Mouse (Mus musculus): ENCODE measurements around the gene Gm266. TPM values are rescaled to one million over a fixed set of nuclear protein-coding genes. Genes with fewer than 3 reads are reported as not detected.

The Gm266 gene
- total RNA-seq, 1 experiment from 2014 or later = not detected

DNA sequence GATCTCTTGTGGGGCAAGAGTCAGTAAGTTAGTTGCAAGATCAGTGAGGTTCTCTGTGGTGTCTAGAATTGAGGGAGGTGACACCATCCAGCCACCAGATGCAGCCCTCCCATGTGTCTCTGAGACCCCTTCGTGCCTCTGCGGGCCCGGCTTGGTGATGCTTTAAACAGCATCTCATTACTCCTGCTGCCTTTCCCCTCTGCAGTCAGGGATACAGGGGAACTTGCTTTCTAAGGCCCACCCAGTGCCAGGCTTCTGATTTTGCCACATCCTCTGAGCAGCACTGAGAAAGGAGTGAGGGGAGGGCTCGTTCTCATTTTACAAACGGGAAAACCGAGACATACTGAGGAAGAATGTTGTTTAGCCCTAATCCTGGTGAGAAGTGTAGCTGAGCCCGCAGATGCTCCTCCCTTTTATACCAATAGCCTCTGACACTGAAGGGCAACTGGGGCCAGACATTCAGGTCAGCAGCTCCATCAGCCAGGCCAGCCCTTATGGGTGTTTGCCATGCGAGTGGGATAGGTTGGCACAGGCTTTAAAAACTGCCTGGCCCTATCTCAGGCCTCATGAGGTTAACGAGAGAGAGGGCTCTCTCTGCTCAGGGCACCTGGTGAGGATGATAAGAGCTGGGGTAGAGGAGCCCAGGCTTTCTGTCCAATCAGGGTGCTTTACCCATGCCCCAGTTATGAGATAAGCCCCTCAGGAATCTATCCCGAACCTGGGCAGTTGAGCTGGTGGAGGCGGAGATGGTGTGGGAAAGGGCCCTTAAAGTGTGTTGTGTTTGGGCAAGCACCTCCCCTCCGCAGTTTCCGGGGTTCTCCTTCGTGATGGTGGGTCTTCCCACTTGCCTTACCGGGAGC is 42.4 kb downstream of the Gm266 start:
- no peak for ATAC-seq (replicated peaks; ENCODE audit: insufficient number of reproducible peaks, low FRiP score, low TSS enrichment, poor library complexity, severe bottlenecking)

DNA sequence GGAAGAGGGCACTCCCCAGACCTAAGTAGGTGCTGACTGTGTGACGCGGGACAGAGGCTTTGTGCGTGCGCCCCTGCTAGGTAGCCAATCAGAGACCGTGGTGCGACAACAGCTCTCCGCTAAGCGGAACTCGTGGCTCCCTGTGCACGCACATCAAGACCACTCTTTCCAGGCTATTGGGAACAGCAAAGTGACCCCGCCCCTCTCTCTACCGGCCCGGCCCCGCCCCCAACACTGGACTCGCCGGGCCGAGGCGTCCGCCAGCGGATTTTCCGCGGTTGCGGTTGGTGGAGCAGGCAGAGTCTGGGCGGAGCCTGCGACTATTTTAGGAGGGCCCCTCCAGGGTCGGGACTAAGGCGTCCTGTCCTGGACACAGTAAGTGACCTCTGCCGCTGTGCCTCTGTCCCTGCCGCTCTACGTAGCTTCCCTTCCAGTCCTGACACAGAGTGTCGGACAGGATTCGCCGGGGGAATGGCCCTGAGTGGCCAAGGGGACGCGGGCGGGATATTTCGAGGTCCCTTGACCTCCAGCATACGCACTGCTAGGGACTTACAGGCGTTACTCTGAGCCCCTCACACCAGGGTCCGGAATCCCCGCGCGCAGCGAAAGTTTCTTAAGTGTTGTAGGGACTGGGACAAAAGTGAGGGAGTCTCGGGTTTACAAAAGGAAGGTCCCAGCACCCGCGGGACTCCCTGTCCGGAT is 43.2 kb downstream of the Gm266 start, which contains the start of gene Tnfaip2:
TSS of gene Tnfaip2 (plus strand) at position 161 of the 702 bp plus-strand sequence.
- ATAC-seq (replicated peaks; ENCODE audit: insufficient number of reproducible peaks, low FRiP score, low TSS enrichment, poor library complexity, severe bottlenecking) = peak; percentile 45

DNA sequence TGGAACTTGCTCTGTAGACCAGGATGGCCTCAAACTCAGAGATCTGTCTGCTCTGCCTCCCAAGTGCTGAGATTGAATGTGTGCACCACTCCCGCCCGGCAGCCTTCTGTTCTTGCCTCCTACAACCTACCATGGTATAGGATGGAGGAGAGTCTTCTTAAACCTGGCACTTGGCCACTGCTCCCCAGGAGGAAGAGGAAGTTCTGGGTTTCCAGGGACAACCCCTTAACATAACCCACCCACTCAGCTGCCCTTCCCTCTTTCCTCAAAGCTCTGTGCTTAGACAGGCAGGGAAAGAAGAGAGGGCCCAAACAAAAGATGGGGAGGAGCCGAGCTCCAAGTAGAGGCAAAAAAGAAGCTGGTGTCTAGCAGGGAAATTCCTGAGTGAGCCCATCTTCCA is 44.1 kb downstream of the Gm266 start:
- ATAC-seq (replicated peaks; ENCODE audit: insufficient number of reproducible peaks, low FRiP score, low TSS enrichment, poor library complexity, severe bottlenecking) = peak; percentile 23

DNA sequence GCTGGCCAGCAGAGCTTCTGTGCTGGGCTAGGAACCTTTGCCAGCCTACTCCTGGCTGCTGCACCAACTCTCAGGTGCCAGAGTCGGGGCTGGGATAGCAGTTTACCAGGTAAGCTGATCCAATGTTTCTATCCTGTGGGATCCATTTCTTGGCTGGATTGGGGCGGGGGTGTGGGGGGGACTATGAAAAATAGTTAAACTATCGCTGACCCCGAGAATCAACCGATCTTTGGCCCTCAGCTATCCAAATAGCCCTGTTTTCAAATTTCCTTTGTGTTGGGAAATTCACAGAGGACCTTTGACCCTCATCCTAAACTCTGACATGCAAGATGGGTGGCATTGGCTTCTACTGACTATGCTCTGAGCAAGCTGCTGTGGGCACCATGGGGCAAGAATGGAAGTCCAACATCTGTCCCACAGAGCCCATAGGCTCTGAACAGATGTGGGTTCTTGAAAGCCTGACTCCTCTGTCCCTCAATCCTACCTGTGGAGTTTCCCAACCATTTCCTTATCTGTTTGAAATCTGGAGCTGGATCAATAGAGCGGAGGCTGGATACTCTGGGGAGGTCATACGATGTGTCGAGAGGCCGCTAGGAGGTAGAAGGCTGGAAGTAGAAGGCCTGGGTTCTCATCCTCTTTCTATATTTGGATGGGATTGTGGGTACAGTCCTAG is 44.8 kb downstream of the Gm266 start:
- no peak for ATAC-seq (replicated peaks; ENCODE audit: insufficient number of reproducible peaks, low FRiP score, low TSS enrichment, poor library complexity, severe bottlenecking)

GRCm38 (mm10) chr12:111438850-111439249 is 46.8 kb downstream of the Gm266 start:
- ATAC-seq (replicated peaks; ENCODE audit: insufficient number of reproducible peaks, low FRiP score, low TSS enrichment, poor library complexity, severe bottlenecking) = no peak

DNA sequence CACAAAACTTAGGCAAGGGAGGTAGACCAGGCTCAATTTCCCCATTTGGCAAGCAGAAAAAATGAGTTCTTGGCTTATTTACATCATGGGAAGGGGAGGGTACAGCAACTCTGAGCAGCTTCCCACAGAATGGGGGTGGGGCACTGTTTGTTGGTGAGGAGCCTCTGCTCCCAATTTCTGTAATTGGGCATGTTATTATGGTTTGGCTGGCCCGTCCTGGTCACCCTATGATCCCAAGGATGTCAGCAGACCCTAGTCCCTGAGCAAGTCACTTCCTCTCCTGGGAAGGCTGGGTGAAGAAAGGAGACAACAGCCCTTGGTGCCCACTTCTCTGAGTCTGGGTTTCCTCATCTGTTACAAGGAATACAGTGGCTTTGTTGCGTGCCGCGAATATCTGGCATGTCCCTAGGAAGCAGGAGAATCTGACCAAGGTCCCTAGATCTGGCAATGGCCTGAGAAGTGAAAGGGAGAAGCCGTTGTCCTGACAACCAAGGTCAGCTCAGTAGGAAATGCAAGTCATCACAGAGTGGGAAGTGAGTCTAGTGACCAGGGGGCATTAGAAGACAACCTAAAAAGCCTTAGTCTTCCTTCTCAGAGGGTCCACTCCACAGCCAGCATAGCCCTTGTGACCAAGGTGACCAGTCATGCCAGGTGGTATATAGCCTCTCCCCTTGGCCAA is 48.3 kb downstream of the Gm266 start:
- peak; percentile 54; the same call in 1 of the 2 replicates for ATAC-seq (replicated peaks; ENCODE audit: insufficient number of reproducible peaks, low FRiP score, low TSS enrichment, poor library complexity, severe bottlenecking)

- no peak for ATAC-seq (replicated peaks; ENCODE audit: insufficient number of reproducible peaks, low FRiP score, low TSS enrichment, poor library complexity, severe bottlenecking)
Observed at GRCm38 (mm10) chr12:111436640-111437039, 49.0 kb downstream of the Gm266 start.

GRCm38 (mm10) chr12:111436170-111436569 is 49.5 kb downstream of the Gm266 start:
- no peak for ATAC-seq (replicated peaks; ENCODE audit: insufficient number of reproducible peaks, low FRiP score, low TSS enrichment, poor library complexity, severe bottlenecking)

DNA sequence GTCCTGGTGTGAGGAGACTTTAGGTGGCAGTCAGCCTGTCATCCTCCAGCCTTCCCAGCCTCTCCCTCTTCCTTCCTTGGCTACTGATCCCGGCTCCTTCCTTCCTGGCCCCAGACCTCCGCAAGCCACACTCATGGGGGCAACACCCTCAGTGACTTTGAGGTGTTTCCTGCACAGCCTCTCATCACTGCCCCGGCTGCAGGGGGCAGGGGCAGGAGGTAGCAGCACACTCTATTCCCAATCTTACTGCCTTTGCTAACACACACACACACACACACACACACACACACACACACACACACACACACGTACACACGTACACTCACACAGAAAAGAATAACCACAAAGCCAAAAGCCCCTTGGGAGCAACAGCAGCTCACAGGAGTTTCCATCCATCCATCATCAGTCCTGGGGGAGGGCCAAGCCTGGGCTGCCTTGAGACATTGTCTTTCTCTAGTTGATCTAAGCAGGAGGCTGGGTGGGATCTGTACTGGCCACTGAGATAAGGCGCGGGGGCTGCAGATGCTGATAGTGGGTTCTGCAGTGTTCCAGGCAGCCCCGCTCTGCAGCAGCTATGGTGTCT is 50.8 kb downstream of the Gm266 start:
- no peak for ATAC-seq (replicated peaks; ENCODE audit: insufficient number of reproducible peaks, low FRiP score, low TSS enrichment, poor library complexity, severe bottlenecking)

Other genes starting within 250 kb of the Gm266 start
- gene Amn, start 214.7 kb downstream of the Gm266 start, total RNA-seq (2017) = 1.2 TPM in 1 of 3 replicates, not detected in the others
- 37.5 to 41.2 TPM (median 40.7 TPM) in 3 replicates for gene Cdc42bpb, start 108.1 kb downstream of the Gm266 start, total RNA-seq (2017)
- not detected in 3 replicates for gene Lbhd2, start 79.0 kb downstream of the Gm266 start, total RNA-seq (2017)
- 1.1 TPM in 1 of 3 replicates, not detected in the others for gene Exoc3l4, start 68.8 kb downstream of the Gm266 start, total RNA-seq (2017)
- gene Tnfaip2, start 43.4 kb downstream of the Gm266 start, total RNA-seq (2017) = 25.9 to 40.4 TPM (median 27.4 TPM) in 3 replicates
- 371 to 483 TPM (median 423 TPM) in 3 replicates for gene Eif5, start 52.2 kb upstream of the Gm266 start, total RNA-seq (2017)
- 92.2 to 123 TPM (median 92.7 TPM) in 3 replicates for gene Mark3, start 88.7 kb upstream of the Gm266 start, total RNA-seq (2017)
- gene Ckb, start 186.5 kb upstream of the Gm266 start, total RNA-seq (2017) = 21.5 to 39.0 TPM (median 37.5 TPM) in 3 replicates
- gene Trmt61a, start 192.3 kb upstream of the Gm266 start, total RNA-seq (2017) = 2.2 to 2.7 TPM (median 2.5 TPM) in 3 replicates
- 37.2 to 42.3 TPM (median 41.6 TPM) in 3 replicates for gene Bag5, start 227.4 kb upstream of the Gm266 start, total RNA-seq (2017)
- gene Apopt1, start 227.4 kb upstream of the Gm266 start, total RNA-seq (2017) = 27.2 to 45.4 TPM (median 29.7 TPM) in 3 replicates

Measured in monocyte, adult 5-6 weeks (primary cell).